8 mouse cellular contexts compared by ENCODE assay signal in genomic region chr11:59450230-59450771, GRCm38 (mm10). TPM values are rescaled to one million over a fixed set of nuclear protein-coding genes. Genes with fewer than 3 reads are reported as not detected.
DNase-seq lines count a peak whose midpoint lies in the region; ATAC-seq lines count a peak whose summit lies in the region.

No protein-coding gene starts in this region.

- peak; percentile 68 for ATAC-seq in erythroid progenitor cell, adult 5-6 weeks (replicated peaks; ENCODE audit: low FRiP score, poor library complexity, severe bottlenecking)
- ATAC-seq in limb, embryonic 13.5 days (ENCODE audit: low FRiP score, low read depth), result peak; percentile 76
- peak; percentile 69 for ATAC-seq in midbrain, embryonic 16.5 days

- no peaks in the 10 kb centered on the region for H3K27me3 ChIP-seq in limb, embryonic 13.5 days
- H3K27me3 ChIP-seq in midbrain, embryonic 16.5 days (ENCODE audit: control insufficient read depth, insufficient read depth, low read depth, low read length), result no peaks in the 10 kb centered on the region

- intact Hi-C loops in left cerebral cortex, postnatal 25 days (cut with DNase I), result no loop called here

- H3K4me1 ChIP-seq in limb, embryonic 13.5 days, result peaks cover 31% of the 10 kb centered on the region
- peaks cover 24% of the 10 kb centered on the region for H3K4me1 ChIP-seq in midbrain, embryonic 16.5 days (ENCODE audit: control insufficient read depth, insufficient read depth, low read length)

- peak overlapping the region; percentile 84 for H3K4me3 ChIP-seq in limb, embryonic 13.5 days
- peak overlapping the region; percentile 84 for H3K4me3 ChIP-seq in midbrain, embryonic 16.5 days (ENCODE audit: low read depth, low read length)

- peak overlapping the region; percentile 91 for H3K4me2 ChIP-seq in limb, embryonic 13.5 days (replicated peaks)
- H3K4me2 ChIP-seq in midbrain, embryonic 16.5 days (ENCODE audit: low read length), result peak overlapping the region; percentile 87

- peak overlapping the region; percentile 88 for H3K9ac ChIP-seq in limb, embryonic 13.5 days
- H3K9ac ChIP-seq in midbrain, embryonic 16.5 days (ENCODE audit: low read depth, low read length), result peak overlapping the region; percentile 88

- DNase-seq in adrenal gland, postnatal 14 days, result peak; percentile 59
- no peak for DNase-seq in adrenal gland, postnatal 4 days (ENCODE audit: low spot score in 2 of 2)
- DNase-seq in left cerebral cortex, postnatal 25 days (ENCODE audit: low spot score in 2 of 2), result peak; percentile 19 to 36
- DNase-seq in left cerebral cortex, adult 8-10 months (ENCODE audit: low spot score in 2 of 2), result no peak
- no peak for DNase-seq in layer of hippocampus, adult 9-10 months (ENCODE audit: low spot score)

- 0% methylated on average over 38 of the region's 38 CpGs for WGBS in limb, embryonic 13.5 days
- WGBS in midbrain, embryonic 16.5 days, result under 1% methylated on average over 38 of the region's 38 CpGs

- H3K36me3 ChIP-seq in limb, embryonic 13.5 days, result peaks cover 41% of the 10 kb centered on the region
- H3K36me3 ChIP-seq in midbrain, embryonic 16.5 days (ENCODE audit: control insufficient read depth, insufficient read depth, low read length), result peaks cover 13% of the 10 kb centered on the region

- H3K27ac ChIP-seq in limb, embryonic 13.5 days, result peak overlapping the region; percentile 87
- H3K27ac ChIP-seq in midbrain, embryonic 16.5 days (ENCODE audit: low read length), result peak overlapping the region; percentile 85

- H3K9me3 ChIP-seq in limb, embryonic 13.5 days, result no peaks in the 10 kb centered on the region
- H3K9me3 ChIP-seq in midbrain, embryonic 16.5 days (replicated peaks; ENCODE audit: control insufficient read depth, low read length, poor library complexity, severe bottlenecking), result no peaks in the 10 kb centered on the region

RNA-seq across cellular contexts. Expression of gene Jmjd4, which starts 0.5 kb away (rescaled TPM):
- total RNA-seq in adrenal gland, postnatal 14 days (2021), result 7.9 and 9.5 TPM in 2 replicates
- total RNA-seq in adrenal gland, postnatal 4 days (2021), result 10 to 100 TPM; 11.4 to 12.1 TPM
- 10 to 100 TPM; 28.4 to 28.9 TPM for total RNA-seq in left cerebral cortex, postnatal 25 days (2021)
- 10 to 100 TPM; 26.0 to 29.1 (median 26.6) TPM for total RNA-seq in left cerebral cortex, adult 8-10 months (2022)
- total RNA-seq in erythroid progenitor cell, adult 5-6 weeks (2015; ENCODE audit: low replicate concordance), result 2.5 and 3.4 TPM in 2 replicates
- total RNA-seq in erythroid progenitor cell, adult 5-6 weeks (2017; ENCODE audit: low replicate concordance), result 2.3 and 3.2 TPM in 2 replicates
- polyA plus RNA-seq in limb, embryonic 13.5 days (2015; fragmentation: Nextera tagmentation; extraction: Ambion mirVana), result 16.5 and 18.5 TPM in 2 replicates
- polyA plus RNA-seq in midbrain, embryonic 16.5 days (2015; fragmentation: Nextera tagmentation; extraction: Ambion mirVana), result 17.9 and 18.3 TPM in 2 replicates

RNA-seq across cellular contexts. Expression of gene Snap47, which starts 0.7 kb away (rescaled TPM):
- 59.3 and 60.9 TPM in 2 replicates for total RNA-seq in adrenal gland, postnatal 14 days (2021)
- total RNA-seq in adrenal gland, postnatal 4 days (2021), result 10 to 100 TPM; 73.3 to 76.6 TPM
- total RNA-seq in left cerebral cortex, postnatal 25 days (2021), result 100 to 1,000 TPM; 384 to 420 TPM
- 100 to 1,000 TPM; 364 to 399 (median 383) TPM for total RNA-seq in left cerebral cortex, adult 8-10 months (2022)
- not detected in 2 replicates for total RNA-seq in erythroid progenitor cell, adult 5-6 weeks (2015; ENCODE audit: low replicate concordance)
- 0.13 and 6.4 TPM in 2 replicates for total RNA-seq in erythroid progenitor cell, adult 5-6 weeks (2017; ENCODE audit: low replicate concordance)
- 149 TPM in 2 replicates for polyA plus RNA-seq in limb, embryonic 13.5 days (2015; fragmentation: Nextera tagmentation; extraction: Ambion mirVana)
- 557 and 614 TPM in 2 replicates for polyA plus RNA-seq in midbrain, embryonic 16.5 days (2015; fragmentation: Nextera tagmentation; extraction: Ambion mirVana)

RNA-seq across cellular contexts. Expression of gene Zfp867, which starts 22.0 kb away (rescaled TPM):
- total RNA-seq in adrenal gland, postnatal 14 days (2021), result 4.2 and 4.7 TPM in 2 replicates
- total RNA-seq in adrenal gland, postnatal 4 days (2021), result 10 to 100 TPM in 1 of 2 experiments, 1 to 10 TPM in 1; 9.7 to 10.1 TPM
- 1 to 10 TPM; 3.3 to 3.7 TPM for total RNA-seq in left cerebral cortex, postnatal 25 days (2021)
- total RNA-seq in left cerebral cortex, adult 8-10 months (2022), result 1 to 10 TPM; 3.5 to 5.4 (median 4.3) TPM
- not detected in 2 replicates for total RNA-seq in erythroid progenitor cell, adult 5-6 weeks (2015; ENCODE audit: low replicate concordance)
- total RNA-seq in erythroid progenitor cell, adult 5-6 weeks (2017; ENCODE audit: low replicate concordance), result not detected in 2 replicates
- polyA plus RNA-seq in limb, embryonic 13.5 days (2015; fragmentation: Nextera tagmentation; extraction: Ambion mirVana), result 10.8 and 11.0 TPM in 2 replicates
- polyA plus RNA-seq in midbrain, embryonic 16.5 days (2015; fragmentation: Nextera tagmentation; extraction: Ambion mirVana), result 14.2 and 14.4 TPM in 2 replicates

Comparison
In these comparisons a context has a peak if more than half of its experiments do, and no peak if none do; other contexts are left out.
1. DNase-seq: peak in adrenal gland, postnatal 14 days (single experiment) and left cerebral cortex, postnatal 25 days (2 of 2); none in adrenal gland, postnatal 4 days (0 of 2), left cerebral cortex, adult 8-10 months (0 of 2) and layer of hippocampus, adult 9-10 months (single experiment).
2. Peak in every context shown above with its lines, with median percentiles within 50 percentile points of each other: ATAC-seq.